Comparison of ENCODE assay signal across 11 mouse cellular contexts in genomic region chr9:121823051-121823450, GRCm38 (mm10). TPM values are rescaled to one million over a fixed set of nuclear protein-coding genes. Genes with fewer than 3 reads are reported as not detected.
DNase-seq lines count a peak whose midpoint lies in the region; ATAC-seq lines count a peak whose summit lies in the region.
"Had no signal": no experiment of that assay in that cellular context is flagged by ENCODE, and none has a peak within 500 bp of the region (broad histone marks: within the 10 kb centered on the region; RNA-seq: fewer than 3 reads in every experiment).

No protein-coding gene starts in this region.

- H3K4me1 ChIP-seq in forebrain, embryonic 15.5 days = peaks cover 32% of the 10 kb centered on the region
- H3K4me1 ChIP-seq in forebrain, embryonic 12.5 days = peaks cover 5% of the 10 kb centered on the region; the same call in 1 of the 2 replicates
- H3K4me1 ChIP-seq in limb, embryonic 15.5 days = peaks cover 26% of the 10 kb centered on the region
- peaks cover 12% of the 10 kb centered on the region for H3K4me1 ChIP-seq in limb, embryonic 10.5 days
- peaks cover 17% of the 10 kb centered on the region for H3K4me1 ChIP-seq in hindbrain, embryonic 12.5 days
- H3K4me1 ChIP-seq in neural tube, embryonic 15.5 days = peaks cover 31% of the 10 kb centered on the region

- no peaks in the 10 kb centered on the region for H3K9me3 ChIP-seq in forebrain, embryonic 15.5 days
- no peaks in the 10 kb centered on the region for H3K9me3 ChIP-seq in forebrain, embryonic 12.5 days
- H3K9me3 ChIP-seq in limb, embryonic 15.5 days = no peaks in the 10 kb centered on the region
- no peaks in the 10 kb centered on the region for H3K9me3 ChIP-seq in limb, embryonic 10.5 days (replicated peaks)
- H3K9me3 ChIP-seq in hindbrain, embryonic 12.5 days (replicated peaks) = no peaks in the 10 kb centered on the region
- H3K9me3 ChIP-seq in neural tube, embryonic 15.5 days (replicated peaks) = no peaks in the 10 kb centered on the region
- H3K9me3 ChIP-seq: midbrain, embryonic 12.5 days had no signal

- peak overlapping the region; percentile 83 for H3K27ac ChIP-seq in forebrain, embryonic 15.5 days (replicated peaks)
- H3K27ac ChIP-seq in forebrain, embryonic 12.5 days = no peak overlapping the region
- 0 out of 2 replicates have a peak overlapping the region, but pooled peaks have one; percentile 27 for H3K27ac ChIP-seq in limb, embryonic 15.5 days
- H3K27ac ChIP-seq in limb, embryonic 10.5 days = no peak overlapping the region
- peak overlapping the region; percentile 71 for H3K27ac ChIP-seq in hindbrain, embryonic 12.5 days
- peak overlapping the region; percentile 75 for H3K27ac ChIP-seq in neural tube, embryonic 15.5 days (replicated peaks)
- H3K27ac ChIP-seq: midbrain, embryonic 12.5 days had no signal

- WGBS in forebrain, embryonic 15.5 days = 48% methylated on average over 1 of the region's 1 CpGs
- 88% methylated on average over 1 of the region's 1 CpGs for WGBS in forebrain, embryonic 12.5 days
- WGBS in limb, embryonic 15.5 days = 64% methylated on average over 1 of the region's 1 CpGs
- 93% methylated on average over 1 of the region's 1 CpGs for WGBS in limb, embryonic 10.5 days
- WGBS in hindbrain, embryonic 12.5 days = 90% methylated on average over 1 of the region's 1 CpGs
- WGBS in neural tube, embryonic 15.5 days = 89% methylated on average over 1 of the region's 1 CpGs

- H3K27me3 ChIP-seq in forebrain, embryonic 15.5 days = no peaks in the 10 kb centered on the region
- 0 out of 2 replicates have a peak, but pooled peaks cover 3% of the 10 kb centered on the region for H3K27me3 ChIP-seq in forebrain, embryonic 12.5 days
- no peaks in the 10 kb centered on the region for H3K27me3 ChIP-seq in limb, embryonic 15.5 days
- no peaks in the 10 kb centered on the region for H3K27me3 ChIP-seq in limb, embryonic 10.5 days (ENCODE audit: low read depth, poor library complexity, severe bottlenecking)
- no peaks in the 10 kb centered on the region for H3K27me3 ChIP-seq in hindbrain, embryonic 12.5 days
- H3K27me3 ChIP-seq in neural tube, embryonic 15.5 days (replicated peaks) = no peaks in the 10 kb centered on the region
- H3K27me3 ChIP-seq: midbrain, embryonic 12.5 days had no signal

- no peak overlapping the region for H3K4me3 ChIP-seq in forebrain, embryonic 15.5 days
- no peak overlapping the region for H3K4me3 ChIP-seq in forebrain, embryonic 12.5 days (replicated peaks)
- no peak overlapping the region for H3K4me3 ChIP-seq in limb, embryonic 15.5 days
- H3K4me3 ChIP-seq in limb, embryonic 10.5 days = no peak overlapping the region
- no peak overlapping the region for H3K4me3 ChIP-seq in hindbrain, embryonic 12.5 days
- no peak overlapping the region for H3K4me3 ChIP-seq in neural tube, embryonic 15.5 days (replicated peaks)
- H3K4me3 ChIP-seq: midbrain, embryonic 12.5 days had no signal

- H3K4me2 ChIP-seq in forebrain, embryonic 15.5 days (replicated peaks) = no peak overlapping the region
- no peak overlapping the region for H3K4me2 ChIP-seq in forebrain, embryonic 12.5 days
- no peak overlapping the region for H3K4me2 ChIP-seq in limb, embryonic 15.5 days
- H3K4me2 ChIP-seq in hindbrain, embryonic 12.5 days (replicated peaks) = no peak overlapping the region
- H3K4me2 ChIP-seq in neural tube, embryonic 15.5 days = no peak overlapping the region
- H3K4me2 ChIP-seq: midbrain, embryonic 12.5 days had no signal

- H3K36me3 ChIP-seq in forebrain, embryonic 15.5 days = no peaks in the 10 kb centered on the region
- no peaks in the 10 kb centered on the region for H3K36me3 ChIP-seq in forebrain, embryonic 12.5 days (replicated peaks)
- no peaks in the 10 kb centered on the region for H3K36me3 ChIP-seq in limb, embryonic 15.5 days
- H3K36me3 ChIP-seq in limb, embryonic 10.5 days = no peaks in the 10 kb centered on the region
- no peaks in the 10 kb centered on the region for H3K36me3 ChIP-seq in hindbrain, embryonic 12.5 days
- no peaks in the 10 kb centered on the region for H3K36me3 ChIP-seq in neural tube, embryonic 15.5 days
- H3K36me3 ChIP-seq: midbrain, embryonic 12.5 days had no signal

- no peak for DNase-seq in limb, embryonic 10.5 days (ENCODE audit: low spot score)
- no peak for DNase-seq in thymus, postnatal 10 days (ENCODE audit: low spot score in 2 of 2)
- no peak for DNase-seq in T-cell, adult 2 months (ENCODE audit: low spot score)

- H3K9ac ChIP-seq in forebrain, embryonic 15.5 days (replicated peaks) = no peak overlapping the region
- H3K9ac ChIP-seq in forebrain, embryonic 12.5 days = no peak overlapping the region
- no peak overlapping the region for H3K9ac ChIP-seq in limb, embryonic 15.5 days
- no peak overlapping the region for H3K9ac ChIP-seq in hindbrain, embryonic 12.5 days
- no peak overlapping the region for H3K9ac ChIP-seq in neural tube, embryonic 15.5 days (replicated peaks)
- H3K9ac ChIP-seq: midbrain, embryonic 12.5 days had no signal

- ATAC-seq in forebrain, embryonic 15.5 days (replicated peaks) = no peak
- no peak for ATAC-seq in forebrain, embryonic 12.5 days (ENCODE audit: low FRiP score)
- no peak for ATAC-seq in limb, embryonic 15.5 days (ENCODE audit: insufficient number of reproducible peaks, low FRiP score, low TSS enrichment, low read depth)
- ATAC-seq in hindbrain, embryonic 12.5 days (ENCODE audit: low FRiP score) = no peak
- ATAC-seq in neural tube, embryonic 15.5 days (ENCODE audit: low FRiP score) = no peak

RNA-seq across cellular contexts. Expression of gene Ccdc13, which starts 16.2 kb away (rescaled TPM):
- polyA plus RNA-seq in forebrain, embryonic 15.5 days (2015; fragmentation: Nextera tagmentation; extraction: Ambion mirVana) = 1.9 and 3.0 TPM in 2 replicates
- polyA plus RNA-seq in forebrain, embryonic 12.5 days (2016; fragmentation: Nextera tagmentation; extraction: Ambion mirVana) = 3.1 and 3.6 TPM in 2 replicates
- polyA plus RNA-seq in limb, embryonic 15.5 days (2015; fragmentation: Nextera tagmentation; extraction: Ambion mirVana) = 0.35 and 0.46 TPM in 2 replicates
- 0.36 and 0.38 TPM in 2 replicates for polyA plus RNA-seq in limb, embryonic 10.5 days (2016; fragmentation: Nextera tagmentation; extraction: Ambion mirVana)
- 2.9 and 4.4 TPM in 2 replicates for polyA plus RNA-seq in hindbrain, embryonic 12.5 days (2016; fragmentation: Nextera tagmentation; extraction: Ambion mirVana)
- polyA plus RNA-seq in neural tube, embryonic 15.5 days (2015; fragmentation: Nextera tagmentation; extraction: Ambion mirVana) = 2.1 and 4.0 TPM in 2 replicates
- polyA plus RNA-seq: liver, adult 2 months had no signal

RNA-seq across cellular contexts. Expression of gene Hhatl, which starts 30.7 kb away (rescaled TPM):
- 0.25 TPM in 1 of 2 replicates, not detected in the other for polyA plus RNA-seq in forebrain, embryonic 15.5 days (2015; fragmentation: Nextera tagmentation; extraction: Ambion mirVana)
- not detected in 2 replicates for polyA plus RNA-seq in forebrain, embryonic 12.5 days (2016; fragmentation: Nextera tagmentation; extraction: Ambion mirVana)
- polyA plus RNA-seq in limb, embryonic 15.5 days (2015; fragmentation: Nextera tagmentation; extraction: Ambion mirVana) = 1.4 and 5.5 TPM in 2 replicates
- not detected in 2 replicates for polyA plus RNA-seq in limb, embryonic 10.5 days (2016; fragmentation: Nextera tagmentation; extraction: Ambion mirVana)
- polyA plus RNA-seq in hindbrain, embryonic 12.5 days (2016; fragmentation: Nextera tagmentation; extraction: Ambion mirVana) = 0.13 and 0.15 TPM in 2 replicates
- polyA plus RNA-seq in neural tube, embryonic 15.5 days (2015; fragmentation: Nextera tagmentation; extraction: Ambion mirVana) = 0.38 and 0.64 TPM in 2 replicates
- polyA plus RNA-seq: liver, adult 2 months; midbrain, embryonic 12.5 days had no signal

RNA-seq across cellular contexts. Expression of gene Higd1a, which starts 35.1 kb away (rescaled TPM):
- polyA plus RNA-seq in forebrain, embryonic 15.5 days (2015; fragmentation: Nextera tagmentation; extraction: Ambion mirVana) = 124 and 129 TPM in 2 replicates
- polyA plus RNA-seq in forebrain, embryonic 12.5 days (2016; fragmentation: Nextera tagmentation; extraction: Ambion mirVana) = 153 and 158 TPM in 2 replicates
- polyA plus RNA-seq in limb, embryonic 15.5 days (2015; fragmentation: Nextera tagmentation; extraction: Ambion mirVana) = 333 and 347 TPM in 2 replicates
- 174 and 201 TPM in 2 replicates for polyA plus RNA-seq in limb, embryonic 10.5 days (2016; fragmentation: Nextera tagmentation; extraction: Ambion mirVana)
- 139 and 144 TPM in 2 replicates for polyA plus RNA-seq in hindbrain, embryonic 12.5 days (2016; fragmentation: Nextera tagmentation; extraction: Ambion mirVana)
- polyA plus RNA-seq in neural tube, embryonic 15.5 days (2015; fragmentation: Nextera tagmentation; extraction: Ambion mirVana) = 149 and 169 TPM in 2 replicates

RNA-seq across cellular contexts. Expression of gene Klhl40, which starts 45.6 kb away (rescaled TPM):
- 0.50 and 0.69 TPM in 2 replicates for polyA plus RNA-seq in forebrain, embryonic 15.5 days (2015; fragmentation: Nextera tagmentation; extraction: Ambion mirVana)
- 0.28 TPM in 1 of 2 replicates, not detected in the other for polyA plus RNA-seq in forebrain, embryonic 12.5 days (2016; fragmentation: Nextera tagmentation; extraction: Ambion mirVana)
- polyA plus RNA-seq in limb, embryonic 15.5 days (2015; fragmentation: Nextera tagmentation; extraction: Ambion mirVana) = 14.0 and 35.3 TPM in 2 replicates
- polyA plus RNA-seq in limb, embryonic 10.5 days (2016; fragmentation: Nextera tagmentation; extraction: Ambion mirVana) = 0.10 and 0.71 TPM in 2 replicates
- polyA plus RNA-seq in hindbrain, embryonic 12.5 days (2016; fragmentation: Nextera tagmentation; extraction: Ambion mirVana) = 0.48 and 2.7 TPM in 2 replicates
- polyA plus RNA-seq in neural tube, embryonic 15.5 days (2015; fragmentation: Nextera tagmentation; extraction: Ambion mirVana) = 2.7 and 3.6 TPM in 2 replicates
- polyA plus RNA-seq: liver, adult 2 months; small intestine, adult 2 months had no signal

Comparison
In these comparisons a context has a peak if more than half of its experiments do, and no peak if none do; other contexts are left out.
1. H3K27ac ChIP-seq: peak in forebrain, embryonic 15.5 days (single experiment), limb, embryonic 15.5 days (single experiment), hindbrain, embryonic 12.5 days (single experiment) and neural tube, embryonic 15.5 days (single experiment); none in forebrain, embryonic 12.5 days (single experiment) and limb, embryonic 10.5 days (single experiment).